Mouse (Mus musculus): ENCODE data around the gene Nags. TPM values are rescaled to one million over a fixed set of nuclear protein-coding genes. Genes with fewer than 3 reads are reported as not detected.

Nags gene
- not detected for total RNA-seq (2021)

GRCm38 (mm10) chr11:102145471-102146001 is at the start of gene Nags:
Nags (plus strand) TSS chr11:102145513.
- no peak for DNase-seq

- DNase-seq = no peak
Measured at GRCm38 (mm10) chr11:102095676-102096075, 49.6 kb upstream of the Nags start.

- no peak for DNase-seq
Measured at GRCm38 (mm10) chr11:102096446-102096845, 48.9 kb upstream of the Nags start.

- DNase-seq = peak; percentile 80
Measured at GRCm38 (mm10) chr11:102096887-102097391, 48.4 kb upstream of the Nags start.

GRCm38 (mm10) chr11:102101219-102101618 is 44.1 kb upstream of the Nags start, which contains the start of gene Ppy:
Ppy (minus strand) TSS chr11:102101319.
- DNase-seq = no peak

- DNase-seq = peak; percentile 81
Measured at GRCm38 (mm10) chr11:102102485-102103258, 42.6 kb upstream of the Nags start.

GRCm38 (mm10) chr11:102106911-102107310 is 38.4 kb upstream of the Nags start:
- DNase-seq = no peak

GRCm38 (mm10) chr11:102107732-102108131 is 37.6 kb upstream of the Nags start, which contains the start of gene Pyy:
Pyy (minus strand) TSS chr11:102107832.
- no peak for DNase-seq

GRCm38 (mm10) chr11:102111576-102111975 is 33.7 kb upstream of the Nags start:
- no peak for DNase-seq

- no peak for DNase-seq
Measured at GRCm38 (mm10) chr11:102116241-102116640, 29.1 kb upstream of the Nags start.

- DNase-seq = no peak
Measured at GRCm38 (mm10) chr11:102117386-102117785, 27.9 kb upstream of the Nags start.

- DNase-seq = no peak
Measured at GRCm38 (mm10) chr11:102134516-102134915, 10.8 kb upstream of the Nags start.

- no peak for DNase-seq
Measured at GRCm38 (mm10) chr11:102137625-102138446, 7.5 kb upstream of the Nags start.

- DNase-seq = peak; percentile 75
Measured at GRCm38 (mm10) chr11:102138447-102138740, 6.9 kb upstream of the Nags start.

- peak; percentile 76 for DNase-seq
Measured at GRCm38 (mm10) chr11:102140508-102140907, 4.8 kb upstream of the Nags start.

- DNase-seq = no peak
Measured at GRCm38 (mm10) chr11:102142355-102142754, 3.0 kb upstream of the Nags start.

GRCm38 (mm10) chr11:102144957-102145470 is 299 bp upstream of the Nags start:
- no peak for DNase-seq

- no peak for DNase-seq
Measured at GRCm38 (mm10) chr11:102146005-102146404, 692 bp downstream of the Nags start.

- no peak for DNase-seq
Measured at GRCm38 (mm10) chr11:102146531-102146930, 1.2 kb downstream of the Nags start.

GRCm38 (mm10) chr11:102147213-102147989 is 2.1 kb downstream of the Nags start:
- no peak for DNase-seq

- DNase-seq = peak; percentile 94
Measured at GRCm38 (mm10) chr11:102156039-102156785, 10.9 kb downstream of the Nags start, which contains the start of gene Tmem101. Tmem101 (minus strand) TSS chr11:102156404.

Data from heart, postnatal 4 days (tissue).